Mouse (Mus musculus): ENCODE data around the gene Hmgcs1. TPM values are rescaled to one million over a fixed set of nuclear protein-coding genes. Genes with fewer than 3 reads are reported as not detected.
"Not testable (repeated sequence)": the region's sequence is repeated elsewhere in the genome, so short reads cannot be mapped to it uniquely, and the experiment has no call there.

The Hmgcs1 gene
- total RNA-seq, 1 experiment = 58.6 TPM

GRCm38 (mm10) chr13:119656246-119656645, 33.9 kb upstream of the Hmgcs1 start:
- H3K9ac ChIP-seq (ENCODE audit: insufficient read depth, low read depth, low read length, poor library complexity, severe bottlenecking) = no peak overlapping the region
- H3K4me3 ChIP-seq (ENCODE audit: insufficient read depth in 1 of 2, low read depth in 1 of 2, low read length in 2 of 2, poor library complexity in 1 of 2, severe bottlenecking in 1 of 2) = no peak overlapping the region
- DNase-seq (ENCODE audit: low read depth, low spot score) = no peak
- no peaks in the 10 kb centered on the region for H3K36me3 ChIP-seq (ENCODE audit: control insufficient read depth, insufficient read depth, low read length, poor library complexity, severe bottlenecking)
- H3K4me1 ChIP-seq (ENCODE audit: control insufficient read depth in 2 of 2, insufficient read depth in 2 of 2, low read length in 2 of 2, poor library complexity in 1 of 2) = no peaks in the 10 kb centered on the region
- no peaks in the 10 kb centered on the region for H3K9me3 ChIP-seq (ENCODE audit: control insufficient read depth, insufficient read depth, low read depth, low read length)
- TF ChIP-seq ZNF384 (IDR thresholded peaks at IDR 0.05; ENCODE audit: low read depth, low read length) = no peak
- TF ChIP-seq MAFK (IDR thresholded peaks at IDR 0.05; ENCODE audit: insufficient read depth, low read depth, low read length) = no peak
- TF ChIP-seq HCFC1 (IDR thresholded peaks at IDR 0.05; ENCODE audit: borderline replicate concordance, insufficient read depth, low read length) = no peak
- H3K27ac ChIP-seq (ENCODE audit: insufficient read depth, low read depth, low read length, poor library complexity, severe bottlenecking) = no peak overlapping the region
- in situ Hi-C loops (cut with MboI; ENCODE audit: low sequenced_read_pairs in 2 of 2, unreplicated experiment in 2 of 2) = no loop called here

- Histone ChIP-seq H3K27ac (ENCODE audit: insufficient read depth, low read depth, low read length, poor library complexity, severe bottlenecking) (no peak overlapping the region), H3K36me3 (ENCODE audit: control insufficient read depth, insufficient read depth, low read length, poor library complexity, severe bottlenecking) (no peaks in the 10 kb centered on the region), H3K4me3 (ENCODE audit: insufficient read depth in 1 of 2, low read depth in 1 of 2, low read length in 2 of 2, poor library complexity in 1 of 2, severe bottlenecking in 1 of 2) (no peak overlapping the region), H3K9me3 (ENCODE audit: control insufficient read depth, insufficient read depth, low read depth, low read length) (no peaks in the 10 kb centered on the region), H3K4me1 (ENCODE audit: control insufficient read depth in 2 of 2, insufficient read depth in 2 of 2, low read length in 2 of 2, poor library complexity in 1 of 2) (no peaks in the 10 kb centered on the region), H3K9ac (ENCODE audit: insufficient read depth, low read depth, low read length, poor library complexity, severe bottlenecking) (no peak overlapping the region)
- in situ Hi-C loops (cut with MboI; ENCODE audit: low sequenced_read_pairs in 2 of 2, unreplicated experiment in 2 of 2) = no loop called here
- no peak for TF ChIP-seq CHD2 (IDR thresholded peaks at IDR 0.05; ENCODE audit: low read depth, low read length)
- TF ChIP-seq MAFK (IDR thresholded peaks at IDR 0.05; ENCODE audit: insufficient read depth, low read depth, low read length) = no peak
- TF ChIP-seq HCFC1 (IDR thresholded peaks at IDR 0.05; ENCODE audit: borderline replicate concordance, insufficient read depth, low read length) = no peak
- no peak for TF ChIP-seq ZNF384 (IDR thresholded peaks at IDR 0.05; ENCODE audit: low read depth, low read length)
- TF ChIP-seq ZC3H11A (IDR thresholded peaks at IDR 0.05; ENCODE audit: borderline replicate concordance, low read depth, low read length) = no peak
- DNase-seq (ENCODE audit: low read depth, low spot score) = no peak
Observed at GRCm38 (mm10) chr13:119656846-119657416, 33.2 kb upstream of the Hmgcs1 start.

- H3K9ac ChIP-seq (ENCODE audit: insufficient read depth, low read depth, low read length, poor library complexity, severe bottlenecking); H3K36me3 ChIP-seq (ENCODE audit: control insufficient read depth, insufficient read depth, low read length, poor library complexity, severe bottlenecking); DNase-seq (ENCODE audit: low read depth, low spot score); H3K4me3 ChIP-seq (ENCODE audit: insufficient read depth in 1 of 2, low read depth in 1 of 2, low read length in 2 of 2, poor library complexity in 1 of 2, severe bottlenecking in 1 of 2); H3K4me1 ChIP-seq (ENCODE audit: control insufficient read depth in 2 of 2, insufficient read depth in 2 of 2, low read length in 2 of 2, poor library complexity in 1 of 2); in situ Hi-C loops (cut with MboI; ENCODE audit: low sequenced_read_pairs in 2 of 2, unreplicated experiment in 2 of 2); H3K27ac ChIP-seq (ENCODE audit: insufficient read depth, low read depth, low read length, poor library complexity, severe bottlenecking); H3K9me3 ChIP-seq (ENCODE audit: control insufficient read depth, insufficient read depth, low read depth, low read length): not testable (repeated sequence)
Observed at GRCm38 (mm10) chr13:119661420-119661819, 28.8 kb upstream of the Hmgcs1 start.

GRCm38 (mm10) chr13:119678794-119679193, 11.4 kb upstream of the Hmgcs1 start:
- TF ChIP-seq MAFK (IDR thresholded peaks at IDR 0.05; ENCODE audit: insufficient read depth, low read depth, low read length) = no peak
- no peak for TF ChIP-seq ZC3H11A (IDR thresholded peaks at IDR 0.05; ENCODE audit: borderline replicate concordance, low read depth, low read length)
- no peak for TF ChIP-seq CHD2 (IDR thresholded peaks at IDR 0.05; ENCODE audit: low read depth, low read length)
- no peak for TF ChIP-seq HCFC1 (IDR thresholded peaks at IDR 0.05; ENCODE audit: borderline replicate concordance, insufficient read depth, low read length)
- no peak for TF ChIP-seq ZNF384 (IDR thresholded peaks at IDR 0.05; ENCODE audit: low read depth, low read length)
- Histone ChIP-seq H3K4me3 (ENCODE audit: insufficient read depth in 1 of 2, low read depth in 1 of 2, low read length in 2 of 2, poor library complexity in 1 of 2, severe bottlenecking in 1 of 2) (no peak overlapping the region), H3K9me3 (ENCODE audit: control insufficient read depth, insufficient read depth, low read depth, low read length) (no peaks in the 10 kb centered on the region), H3K27ac (ENCODE audit: insufficient read depth, low read depth, low read length, poor library complexity, severe bottlenecking) (no peak overlapping the region), H3K36me3 (ENCODE audit: control insufficient read depth, insufficient read depth, low read length, poor library complexity, severe bottlenecking) (no peaks in the 10 kb centered on the region), H3K9ac (ENCODE audit: insufficient read depth, low read depth, low read length, poor library complexity, severe bottlenecking) (no peak overlapping the region), H3K4me1 (ENCODE audit: control insufficient read depth in 2 of 2, insufficient read depth in 2 of 2, low read length in 2 of 2, poor library complexity in 1 of 2) (no peaks in the 10 kb centered on the region)
- DNase-seq (ENCODE audit: low read depth, low spot score) = no peak
- in situ Hi-C loops (cut with MboI; ENCODE audit: low sequenced_read_pairs in 2 of 2, unreplicated experiment in 2 of 2) = no loop called here

- in situ Hi-C loops (cut with MboI; ENCODE audit: low sequenced_read_pairs in 2 of 2, unreplicated experiment in 2 of 2) = no loop called here
Observed at GRCm38 (mm10) chr13:119679721-119680120, 10.5 kb upstream of the Hmgcs1 start.

More at GRCm38 (mm10) chr13:119679721-119680120, 10.5 kb upstream of the Hmgcs1 start:
- no peak for TF ChIP-seq ZC3H11A (IDR thresholded peaks at IDR 0.05; ENCODE audit: borderline replicate concordance, low read depth, low read length)
- TF ChIP-seq ZNF384 (IDR thresholded peaks at IDR 0.05; ENCODE audit: low read depth, low read length) = no peak
- no peak for TF ChIP-seq MAFK (IDR thresholded peaks at IDR 0.05; ENCODE audit: insufficient read depth, low read depth, low read length)
- no peak for TF ChIP-seq HCFC1 (IDR thresholded peaks at IDR 0.05; ENCODE audit: borderline replicate concordance, insufficient read depth, low read length)
- no peak for TF ChIP-seq CHD2 (IDR thresholded peaks at IDR 0.05; ENCODE audit: low read depth, low read length)
- Histone ChIP-seq H3K4me1 (ENCODE audit: control insufficient read depth in 2 of 2, insufficient read depth in 2 of 2, low read length in 2 of 2, poor library complexity in 1 of 2) (no peaks in the 10 kb centered on the region), H3K4me3 (ENCODE audit: insufficient read depth in 1 of 2, low read depth in 1 of 2, low read length in 2 of 2, poor library complexity in 1 of 2, severe bottlenecking in 1 of 2) (no peak overlapping the region), H3K9ac (ENCODE audit: insufficient read depth, low read depth, low read length, poor library complexity, severe bottlenecking) (no peak overlapping the region), H3K9me3 (ENCODE audit: control insufficient read depth, insufficient read depth, low read depth, low read length) (no peaks in the 10 kb centered on the region), H3K27ac (ENCODE audit: insufficient read depth, low read depth, low read length, poor library complexity, severe bottlenecking) (no peak overlapping the region), H3K36me3 (ENCODE audit: control insufficient read depth, insufficient read depth, low read length, poor library complexity, severe bottlenecking) (no peaks in the 10 kb centered on the region)
- no peak for DNase-seq (ENCODE audit: low read depth, low spot score)

All from ES-E14 (cell line).